ENCODE assay signal across 21 mouse cellular contexts in the genomic region with DNA sequence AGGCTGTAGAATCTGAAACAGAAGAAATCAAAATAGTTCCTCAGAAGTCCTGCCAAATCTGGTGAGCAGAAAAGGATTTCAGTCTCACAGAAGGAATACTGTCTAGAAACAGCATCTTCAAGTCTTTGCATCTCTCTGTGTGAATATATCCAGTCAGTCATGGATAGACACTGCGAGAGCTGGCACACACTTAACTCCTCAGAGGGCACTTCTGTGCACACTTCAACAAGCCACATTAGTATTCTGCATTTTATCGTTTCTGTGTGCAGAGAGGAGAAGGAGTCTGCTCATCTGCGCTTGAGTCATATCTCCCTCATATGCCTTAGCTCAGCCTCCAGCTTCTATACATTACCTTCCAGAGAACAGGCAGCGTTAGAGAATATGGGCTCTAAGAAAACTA.
DNase-seq lines count a peak whose midpoint lies in the region; TF ChIP-seq lines count a peak whose summit lies in the region.
"Had no signal": no experiment of that assay in that cellular context is flagged by ENCODE, and none has a peak within 500 bp of the region (broad histone marks: within the 10 kb centered on the region; RNA-seq: fewer than 3 reads in every experiment).

No protein-coding gene starts in this region.

- H3K4me3 ChIP-seq in left cerebral cortex, adult 2 months: no peak overlapping the region
- H3K4me3 ChIP-seq: embryonic facial prominence, embryonic 12.5 days; embryonic facial prominence, embryonic 15.5 days; gastrocnemius, adult 2 months; hindbrain, embryonic 12.5 days; hindbrain, embryonic 15.5 days had no signal

- H3K27ac ChIP-seq in left cerebral cortex, adult 2 months: no peak overlapping the region
- H3K27ac ChIP-seq: embryonic facial prominence, embryonic 12.5 days; embryonic facial prominence, embryonic 15.5 days; gastrocnemius, adult 2 months; hindbrain, embryonic 12.5 days; hindbrain, embryonic 15.5 days had no signal

- TF ChIP-seq CTCF in left cerebral cortex, adult 2 months (IDR thresholded peaks at IDR 0.05): no peak

- DNase-seq in left cerebral cortex, adult 11 months (ENCODE audit: low spot score): peak; percentile 14
- no peak for DNase-seq in left cerebral cortex, adult 2 months (ENCODE audit: extremely low spot score in 1 of 2, low spot score in 2 of 2)
- peak; percentile 7 to 12 for DNase-seq in left cerebral cortex, postnatal 36 days (ENCODE audit: low spot score in 2 of 2)
- no peak for DNase-seq in left cerebral cortex, postnatal 4 days
- DNase-seq in brain, adult 2 months (ENCODE audit: low read depth, low spot score): peak; percentile 30
- no peak for DNase-seq in urinary bladder, postnatal 4 days (ENCODE audit: low spot score in 2 of 2)
- DNase-seq: adrenal gland, postnatal 10 days; adrenal gland, postnatal 36 days; B cell, adult 2 months; cerebellum, adult 11 months; cerebellum, adult 2 months; cerebellum, adult 9-11 months; cerebellum, postnatal 25 days; forebrain, postnatal 0 days; gastrocnemius, adult 2 months; gastrocnemius, postnatal 14 days; heart, adult 11 months had no signal

- intact Hi-C loops in left cerebral cortex, adult 2 months (cut with DNase I): loop anchor here (2.0 kb wide), 1 partner anchor 586 kb away; no protein-coding TSS in a partner anchor
- intact Hi-C loops in left cerebral cortex, postnatal 36 days (cut with DNase I): no loop called here
- intact Hi-C loops in left cerebral cortex, postnatal 4 days (cut with DNase I): no loop called here

Comparison
In these comparisons a context has a peak if more than half of its experiments do, and no peak if none do; other contexts are left out.
1. DNase-seq: peak in left cerebral cortex, adult 11 months (single experiment), left cerebral cortex, postnatal 36 days (2 of 2) and brain, adult 2 months (single experiment); none in left cerebral cortex, adult 2 months (0 of 2), left cerebral cortex, postnatal 4 days (single experiment) and urinary bladder, postnatal 4 days (0 of 2).